Mouse (Mus musculus): Measurements from ENCODE around the gene C5ar2.

DNA sequence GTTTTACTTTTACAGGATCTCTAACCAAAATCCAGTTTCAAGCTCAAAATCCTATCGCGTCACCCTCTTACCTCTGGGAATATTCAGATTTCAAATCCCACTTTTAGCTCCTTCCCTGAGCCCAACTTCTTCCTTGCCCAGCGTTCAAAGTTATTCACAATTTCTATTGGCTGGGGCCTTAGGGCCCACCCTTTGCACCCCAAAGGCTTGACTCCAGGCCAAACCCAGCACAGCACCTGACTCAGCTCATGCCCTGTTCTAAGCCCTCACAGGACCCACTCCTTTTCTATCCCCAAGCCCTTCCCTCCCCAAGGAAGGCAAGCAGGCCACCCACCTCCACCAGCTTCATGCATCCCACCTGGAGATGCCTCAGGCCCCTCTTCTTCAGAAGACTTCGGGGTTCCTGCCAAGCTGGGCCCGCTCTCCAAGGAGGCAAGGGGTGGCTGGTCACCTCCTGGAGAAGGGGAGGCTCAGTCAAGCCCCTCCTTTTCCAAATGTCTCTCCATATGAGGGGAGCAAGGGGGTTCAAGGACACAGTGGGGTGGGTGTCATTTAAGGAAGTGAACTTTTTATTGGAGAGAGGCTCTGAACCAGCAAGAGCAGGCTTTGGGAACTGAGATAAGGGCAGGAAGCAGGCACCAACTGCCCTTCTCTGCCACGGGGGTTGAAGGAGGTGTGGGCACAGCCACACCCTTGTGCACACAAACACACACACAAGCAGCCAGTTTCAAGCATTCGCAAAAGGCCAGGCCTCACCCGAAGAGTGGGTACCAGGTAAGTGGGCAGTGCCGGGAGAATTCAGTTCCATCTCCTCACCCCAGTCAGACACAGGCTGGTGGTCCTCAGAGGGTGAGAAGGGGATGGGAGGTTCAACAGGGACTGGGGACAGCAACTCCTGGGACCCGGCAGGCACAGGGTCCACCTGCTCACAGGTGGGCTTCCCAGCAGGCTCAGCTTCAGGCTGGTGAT, 31.3 kb upstream of the C5ar2 start:
- TF ChIP-seq CTCF (IDR thresholded peaks at IDR 0.05; ENCODE audit: borderline replicate concordance, insufficient read depth, low read length) (no peak), POLR2A (IDR thresholded peaks at IDR 0.05; ENCODE audit: low read depth, low read length) (no peak)

All from embryonic fibroblast, embryonic 13.5 days (primary cell).